Mouse (Mus musculus) hindbrain, embryonic 10.5 days (tissue): Measurements from ENCODE around the gene Frem1. TPM values are rescaled to one million over a fixed set of nuclear protein-coding genes. Genes with fewer than 3 reads are reported as not detected.

Source experiments
- DNase-seq: peaks from one replicate; pipeline ENCODE4 v3.0.0-alpha.2; 2017; ENCODE audit warnings: low spot score
- H3K27ac ChIP-seq: fragments of 300-500 bp; sonication (generic); 2 replicates; pipeline ENCODE4 v1.5.1; 2016; ENCODE audit warnings: mild to moderate bottlenecking, moderate library complexity
- H3K27me3 ChIP-seq: fragments of 300-500 bp; sonication (generic); 2 replicates; pipeline ENCODE4 v1.6.1; 2016; ENCODE audit warnings: mild to moderate bottlenecking; ENCODE audit not compliant: poor library complexity, insufficient read depth, severe bottlenecking
- H3K36me3 ChIP-seq: fragments of 300-500 bp; sonication (generic); 2 replicates; pipeline ENCODE4 v1.6.1; 2016; ENCODE audit warnings: mild to moderate bottlenecking, moderate library complexity
- H3K4me1 ChIP-seq: fragments of 300-500 bp; sonication (generic); replicated peaks from 2 replicates; pipeline ENCODE4 v1.6.1; 2016; ENCODE audit warnings: mild to moderate bottlenecking
- H3K4me3 ChIP-seq: fragments of 300-500 bp; sonication (generic); 2 replicates; pipeline ENCODE4 v1.5.1; 2016; ENCODE audit warnings: mild to moderate bottlenecking, moderate library complexity
- H3K9me3 ChIP-seq: fragments of 300-500 bp; sonication (generic); 2 replicates; pipeline ENCODE4 v1.6.1; 2016; ENCODE audit warnings: mild to moderate bottlenecking, moderate library complexity
- WGBS: fragments of 180-500 bp; shearing (Covaris S2); methylation state at CpG from one replicate; pipeline ENCODE4 v1.1.7; 2016; 5-methylcytosine and 5-hydroxymethylcytosine counted together
- polyA plus RNA-seq: library from polyadenylated mRNA; unstranded; fragments of >200 nt; fragmentation: Nextera tagmentation; extraction: Ambion mirVana; gene quantifications from 2 replicates; pipeline ENCODE4 v1.2.1, GENCODE M21; 2016

Frem1 gene
- polyA plus RNA-seq, 1 experiment from 2014 or later: 5.7 TPM

- DNase-seq: no peak
- Histone ChIP-seq H3K4me1 (peaks cover 71% of the 10 kb centered on the region), H3K9me3 (no peaks in the 10 kb centered on the region), H3K27me3 (peaks cover 8% of the 10 kb centered on the region; the same call in 1 of the 2 replicates), H3K4me3 (peak overlapping the region; percentile 52), H3K36me3 (no peaks in the 10 kb centered on the region), H3K27ac (peak overlapping the region; percentile 89)
- 6% methylated on average over 8 of the region's 8 CpGs for WGBS
These were observed 963 bp downstream of the Frem1 start for GRCm38 (mm10) chr4:83051176-83051575.

DNA sequence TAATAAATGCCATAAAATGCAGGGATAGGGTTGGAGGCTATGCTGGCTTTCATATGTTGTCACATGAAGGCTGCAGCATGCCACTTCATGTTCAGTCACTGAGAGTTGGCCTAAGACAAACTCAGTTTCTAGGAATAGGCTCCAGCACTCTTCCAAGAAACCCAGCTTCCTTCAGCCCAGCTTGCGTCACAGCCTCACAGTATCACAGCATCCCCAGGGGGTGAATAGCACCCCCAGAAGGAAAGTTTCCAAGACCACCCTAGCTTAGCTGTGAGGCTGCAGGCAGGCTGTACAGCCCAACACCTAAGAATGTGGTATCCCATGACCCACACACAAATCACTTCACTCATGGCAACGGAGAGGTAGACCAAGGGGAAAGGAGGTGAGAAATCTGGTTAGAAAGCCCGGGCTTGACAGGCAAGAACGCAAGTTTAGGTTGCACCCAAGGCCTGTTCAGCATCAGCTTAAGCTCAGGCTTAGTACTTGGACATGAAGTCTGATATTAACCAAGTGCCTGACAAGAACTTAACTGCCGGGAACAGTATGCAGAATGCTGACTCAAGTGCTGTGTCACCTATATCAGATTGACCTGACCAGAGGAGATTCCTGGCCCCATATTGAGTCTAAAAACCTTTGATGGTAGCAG is 1.9 kb downstream of the Frem1 start:
- Histone ChIP-seq H3K4me3 (peak overlapping the region; percentile 52), H3K27ac (peak overlapping the region; percentile 89), H3K9me3 (no peaks in the 10 kb centered on the region), H3K4me1 (peaks cover 80% of the 10 kb centered on the region), H3K36me3 (no peaks in the 10 kb centered on the region), H3K27me3 (peaks cover 8% of the 10 kb centered on the region; the same call in 1 of the 2 replicates)
- WGBS: 74% methylated on average over 5 of the region's 5 CpGs
- DNase-seq: no peak

DNA sequence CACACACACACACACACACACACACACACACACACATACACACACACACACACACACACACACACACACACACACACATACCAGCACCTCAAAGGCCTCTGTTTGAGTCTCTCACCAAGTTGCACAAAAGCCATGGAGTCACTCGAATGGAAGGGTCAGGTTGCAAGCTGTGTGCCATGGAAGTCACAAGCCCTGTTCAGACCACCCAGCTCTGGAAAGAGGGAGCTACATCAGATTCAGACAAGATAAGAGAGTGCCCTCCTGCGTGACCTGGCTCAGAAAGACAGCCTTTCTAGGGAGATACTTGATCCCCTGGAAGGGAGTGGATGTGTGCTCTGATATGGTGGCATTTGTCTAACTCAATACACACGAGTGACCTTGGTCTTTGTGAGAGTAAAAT is 2.9 kb downstream of the Frem1 start:
- peaks cover 86% of the 10 kb centered on the region for H3K4me1 ChIP-seq
- no peaks in the 10 kb centered on the region for H3K36me3 ChIP-seq
- no peaks in the 10 kb centered on the region for H3K9me3 ChIP-seq
- WGBS: 10% methylated on average over 3 of the region's 3 CpGs
- no peak for DNase-seq
- peaks cover 8% of the 10 kb centered on the region; the same call in 1 of the 2 replicates for H3K27me3 ChIP-seq
- peak overlapping the region; percentile 21; the same call in 1 of the 2 replicates for H3K4me3 ChIP-seq
- peak overlapping the region; percentile 51 for H3K27ac ChIP-seq

- H3K36me3 ChIP-seq: no peaks in the 10 kb centered on the region
- H3K4me3 ChIP-seq: no peak overlapping the region
- no peak for DNase-seq
- peaks cover 8% of the 10 kb centered on the region; the same call in 1 of the 2 replicates for H3K27me3 ChIP-seq
- WGBS: 36% methylated on average over 2 of the region's 2 CpGs
- no peaks in the 10 kb centered on the region for H3K9me3 ChIP-seq
- H3K4me1 ChIP-seq: peaks cover 86% of the 10 kb centered on the region
- no peak overlapping the region for H3K27ac ChIP-seq
These were observed 3.6 kb downstream of the Frem1 start for GRCm38 (mm10) chr4:83048561-83048960.

DNA sequence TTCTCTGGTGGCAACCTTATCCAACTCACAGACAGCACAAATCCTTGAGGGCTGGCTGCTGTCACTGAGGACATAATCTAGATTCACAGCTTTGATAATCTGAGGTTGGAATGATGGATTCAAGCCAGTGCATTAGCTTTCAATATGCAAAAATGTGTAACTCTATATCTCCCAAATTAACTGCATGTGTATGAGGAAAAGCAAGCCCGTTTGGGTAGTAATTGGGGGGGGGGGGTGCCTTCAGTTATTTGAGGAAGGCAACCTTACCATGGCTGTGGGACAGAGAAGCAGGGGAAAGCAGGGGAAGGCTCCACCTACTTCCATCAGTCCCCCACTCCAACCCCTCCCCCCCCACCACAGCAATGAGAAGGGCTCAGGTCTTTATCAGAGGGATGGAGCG is 5.3 kb downstream of the Frem1 start:
- 42% methylated on average over 2 of the region's 2 CpGs for WGBS
- Histone ChIP-seq H3K36me3 (0 out of 2 replicates have a peak, but pooled peaks cover 3% of the 10 kb centered on the region), H3K4me3 (no peak overlapping the region), H3K27me3 (peaks cover 8% of the 10 kb centered on the region; the same call in 1 of the 2 replicates), H3K27ac (peak overlapping the region; percentile 56; the same call in 1 of the 2 replicates), H3K4me1 (peaks cover 71% of the 10 kb centered on the region), H3K9me3 (no peaks in the 10 kb centered on the region)
- DNase-seq: no peak

DNA sequence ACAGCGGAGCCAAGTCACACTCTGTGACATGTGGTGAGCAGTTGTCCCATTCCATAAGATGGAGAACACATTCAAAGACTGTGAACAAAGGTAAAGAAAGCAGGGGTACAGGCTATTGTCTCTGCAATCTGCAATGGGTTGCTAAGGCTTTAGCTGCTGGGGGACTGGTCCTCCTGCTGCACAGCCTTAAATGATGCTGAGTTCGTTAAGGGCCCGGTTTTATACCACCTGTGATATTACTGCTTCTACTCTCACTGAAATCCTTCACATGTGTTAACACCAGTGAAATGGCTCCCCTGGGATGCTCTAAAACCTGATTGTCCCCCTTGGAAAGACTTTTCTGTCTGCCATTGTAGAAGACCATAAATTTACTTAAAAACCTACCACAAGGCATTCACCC is 6.1 kb downstream of the Frem1 start:
- Histone ChIP-seq H3K4me1 (peaks cover 64% of the 10 kb centered on the region), H3K36me3 (0 out of 2 replicates have a peak, but pooled peaks cover 3% of the 10 kb centered on the region), H3K27me3 (peaks cover 8% of the 10 kb centered on the region; the same call in 1 of the 2 replicates), H3K4me3 (no peak overlapping the region), H3K9me3 (no peaks in the 10 kb centered on the region), H3K27ac (peak overlapping the region; percentile 29; the same call in 1 of the 2 replicates)
- WGBS: 71% methylated on average over 3 of the region's 3 CpGs
- no peak for DNase-seq

DNA sequence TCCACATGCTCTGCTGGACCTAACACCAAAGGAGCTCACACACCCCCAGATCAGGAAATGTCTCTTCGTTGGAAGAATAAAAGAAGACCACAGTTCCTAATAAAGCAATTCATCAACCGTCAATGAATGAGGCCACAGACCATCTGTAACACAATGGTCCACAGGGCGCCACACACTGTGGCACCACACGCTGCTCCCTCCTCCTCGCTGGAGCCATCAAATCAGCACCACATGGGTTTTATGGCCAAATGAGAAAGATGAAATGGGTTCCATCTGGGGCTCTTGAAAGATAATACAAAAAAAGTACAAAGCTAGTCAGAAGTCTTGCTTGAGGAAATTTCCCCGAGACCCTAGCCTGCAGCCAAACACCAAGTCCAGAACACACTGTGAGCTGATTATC is 6.9 kb downstream of the Frem1 start:
- H3K4me3 ChIP-seq: no peak overlapping the region
- H3K36me3 ChIP-seq: 0 out of 2 replicates have a peak, but pooled peaks cover 3% of the 10 kb centered on the region
- peak overlapping the region; percentile 13; the same call in 1 of the 2 replicates for H3K27ac ChIP-seq
- peaks cover 60% of the 10 kb centered on the region for H3K4me1 ChIP-seq
- no peak for DNase-seq
- H3K27me3 ChIP-seq: 0 out of 2 replicates have a peak, but pooled peaks cover 3% of the 10 kb centered on the region
- WGBS: 29% methylated on average over 6 of the region's 6 CpGs
- no peaks in the 10 kb centered on the region for H3K9me3 ChIP-seq

DNA sequence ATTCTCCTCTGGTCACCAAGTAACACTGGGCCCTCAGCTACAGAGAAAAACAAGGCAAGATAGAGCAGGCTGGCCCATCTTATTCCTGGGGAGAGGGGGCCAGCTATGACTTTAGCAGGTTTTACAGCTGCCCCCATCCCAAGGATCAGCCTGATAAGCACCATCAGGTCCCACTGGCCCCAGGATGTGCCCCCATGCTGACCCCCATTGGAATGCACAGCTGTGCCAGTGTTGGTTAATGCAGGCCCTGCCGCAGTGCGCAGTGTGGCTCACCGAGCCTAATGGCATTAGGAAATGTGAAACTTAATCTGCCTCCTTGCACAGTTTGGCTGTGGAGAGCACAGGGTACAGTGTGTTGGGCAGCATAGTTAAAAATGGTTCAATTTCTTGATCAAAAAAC is 11.4 kb downstream of the Frem1 start:
- H3K4me3 ChIP-seq: no peak overlapping the region
- no peaks in the 10 kb centered on the region for H3K27me3 ChIP-seq
- no peak for DNase-seq
- peaks cover 15% of the 10 kb centered on the region for H3K4me1 ChIP-seq
- no peaks in the 10 kb centered on the region for H3K9me3 ChIP-seq
- no peak overlapping the region for H3K27ac ChIP-seq
- peaks cover 11% of the 10 kb centered on the region; the same call in 1 of the 2 replicates for H3K36me3 ChIP-seq
- WGBS: 58% methylated on average over 3 of the region's 3 CpGs

DNA sequence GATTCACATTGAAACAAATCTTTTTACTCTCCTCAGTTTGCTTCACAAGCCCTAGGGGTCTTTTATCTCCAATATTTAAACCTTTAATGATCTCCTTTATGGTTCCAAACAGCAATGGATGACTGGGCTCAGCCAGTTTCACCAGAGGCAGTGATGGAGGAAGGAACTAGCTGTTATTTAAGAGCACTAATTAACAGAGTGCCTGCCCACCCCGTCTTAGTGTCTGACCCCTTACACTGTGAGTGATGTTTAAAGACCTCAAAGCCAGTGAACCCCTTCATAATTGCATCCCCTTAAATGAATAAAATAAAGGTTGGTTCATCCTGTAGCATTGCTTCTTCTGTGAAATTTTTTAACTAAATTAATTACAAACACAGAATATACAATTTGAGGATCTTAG is 19.4 kb downstream of the Frem1 start:
- Histone ChIP-seq H3K27me3 (no peaks in the 10 kb centered on the region), H3K27ac (no peak overlapping the region), H3K4me1 (peaks cover 11% of the 10 kb centered on the region), H3K9me3 (no peaks in the 10 kb centered on the region), H3K4me3 (no peak overlapping the region), H3K36me3 (peaks cover 8% of the 10 kb centered on the region; the same call in 1 of the 2 replicates)
- WGBS: 30% methylated on average over 1 of the region's 1 CpGs
- no peak for DNase-seq

GRCm38 (mm10) chr4:83031591-83031990 is 20.5 kb downstream of the Frem1 start:
- no peaks in the 10 kb centered on the region for H3K27me3 ChIP-seq

GRCm38 (mm10) chr4:83030097-83030496 is 22.0 kb downstream of the Frem1 start:
- peaks cover 11% of the 10 kb centered on the region for H3K4me1 ChIP-seq
- WGBS: 92% methylated on average over 6 of the region's 6 CpGs
- no peaks in the 10 kb centered on the region for H3K27me3 ChIP-seq
- no peak for DNase-seq
- H3K9me3 ChIP-seq: no peaks in the 10 kb centered on the region
- H3K4me3 ChIP-seq: no peak overlapping the region
- no peaks in the 10 kb centered on the region for H3K36me3 ChIP-seq
- H3K27ac ChIP-seq: no peak overlapping the region

More at GRCm38 (mm10) chr4:83031591-83031990, 20.5 kb downstream of the Frem1 start:
- Histone ChIP-seq H3K9me3 (no peaks in the 10 kb centered on the region), H3K4me1 (peaks cover 11% of the 10 kb centered on the region), H3K36me3 (peaks cover under 1% of the 10 kb centered on the region; the same call in 1 of the 2 replicates), H3K4me3 (no peak overlapping the region), H3K27ac (no peak overlapping the region; the same call in 1 of the 2 replicates)
- DNase-seq: no peak
- WGBS: 25% methylated on average over 3 of the region's 3 CpGs

DNA sequence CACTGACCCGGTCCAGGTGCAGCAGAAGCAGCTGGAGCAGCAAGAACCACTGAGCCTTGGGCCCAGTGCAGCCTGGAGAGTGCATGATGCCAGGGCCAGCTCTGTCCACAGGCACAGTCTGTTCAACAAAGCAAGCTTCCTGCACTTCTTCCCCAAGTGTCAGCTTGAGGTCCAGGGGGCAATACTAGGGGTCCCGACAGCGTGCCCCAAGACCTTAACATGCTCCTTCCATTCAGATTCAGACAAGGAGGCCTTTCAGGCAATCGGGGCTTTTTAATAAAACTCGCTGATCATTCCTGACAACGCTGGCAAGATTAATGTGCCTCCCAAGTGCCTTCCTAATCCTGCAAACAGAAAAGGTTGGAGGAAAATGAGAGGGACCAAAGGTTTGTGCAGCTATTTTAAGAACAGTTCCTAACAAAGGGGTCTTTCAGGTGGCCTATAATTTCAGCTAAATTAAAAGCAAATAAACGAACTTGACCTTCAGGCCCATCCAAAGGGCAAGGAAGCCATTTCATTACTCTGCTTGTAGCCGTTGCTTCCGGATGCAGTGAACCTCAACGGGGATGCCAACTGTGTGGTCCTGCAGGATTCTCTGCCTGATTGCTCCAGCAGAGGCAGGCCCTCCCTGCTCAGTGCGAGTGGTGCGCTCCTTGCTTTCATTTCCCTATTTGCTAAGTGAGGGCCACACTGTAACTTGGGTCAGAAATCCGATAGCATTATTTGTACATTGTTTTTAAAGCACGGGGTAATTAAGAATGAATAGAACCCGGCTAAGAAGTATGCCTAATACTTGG is 31.2 kb downstream of the Frem1 start:
- peak; percentile 60 for DNase-seq
- Histone ChIP-seq H3K4me1 (peaks cover 37% of the 10 kb centered on the region), H3K27me3 (peaks cover 13% of the 10 kb centered on the region; the same call in 1 of the 2 replicates), H3K36me3 (no peaks in the 10 kb centered on the region), H3K9me3 (no peaks in the 10 kb centered on the region), H3K27ac (peak overlapping the region; percentile 19), H3K4me3 (peak overlapping the region; percentile 16; the same call in 1 of the 2 replicates)
- WGBS: 45% methylated on average over 15 of the region's 15 CpGs
